Mouse (Mus musculus): ENCODE results near the gene Stxbp5.

GRCm38 (mm10) chr10:9785651-9786050 is 115.2 kb downstream of the Stxbp5 start:
- TF ChIP-seq GATA1 (IDR thresholded peaks at IDR 0.05; ENCODE audit: low read length) = no peak
- TF ChIP-seq TAL1 (IDR thresholded peaks at IDR 0.05; ENCODE audit: low read length) = no peak

Measured in erythroblast, embryonic 14.5 days (primary cell).